Mouse (Mus musculus) C2C12 (cell line): Measurements from ENCODE around the gene Nqo1.

ENCODE experiments used
- CEBPB ChIP-seq: IDR thresholded peaks from one replicate; pipeline ENCODE4 v1.6.1; 2011; ENCODE audit warnings: low read depth, mild to moderate bottlenecking, control low read depth, moderate library complexity
- CTCF ChIP-seq: IDR thresholded peaks from one replicate; pipeline ENCODE4 v1.5.1; 2011; ENCODE audit not compliant: control insufficient read depth, insufficient read depth, insufficient read length
- FOSL1 ChIP-seq: IDR thresholded peaks from one replicate; pipeline ENCODE4 v1.8.0; 2011; ENCODE audit warnings: mild to moderate bottlenecking, low read length; ENCODE audit not compliant: poor library complexity, insufficient read depth, severe bottlenecking
- MAX ChIP-seq: IDR thresholded peaks from one replicate; pipeline ENCODE4 v1.6.1; 2011; ENCODE audit warnings: mild to moderate bottlenecking, control low read depth
- MYOD1 ChIP-seq: IDR thresholded peaks from one replicate; pipeline ENCODE4 v1.6.1; 2011; ENCODE audit warnings: low read depth; ENCODE audit not compliant: control insufficient read depth, insufficient read length
- MYOG ChIP-seq: IDR thresholded peaks from one replicate; pipeline ENCODE4 v1.6.1; 2011; ENCODE audit not compliant: control insufficient read depth, insufficient read length; ENCODE audit errors: extremely low read depth
- USF1 ChIP-seq: IDR thresholded peaks from one replicate; pipeline ENCODE4 v1.6.1; 2011; ENCODE audit warnings: low read depth, mild to moderate bottlenecking, control low read depth, moderate library complexity

DNA sequence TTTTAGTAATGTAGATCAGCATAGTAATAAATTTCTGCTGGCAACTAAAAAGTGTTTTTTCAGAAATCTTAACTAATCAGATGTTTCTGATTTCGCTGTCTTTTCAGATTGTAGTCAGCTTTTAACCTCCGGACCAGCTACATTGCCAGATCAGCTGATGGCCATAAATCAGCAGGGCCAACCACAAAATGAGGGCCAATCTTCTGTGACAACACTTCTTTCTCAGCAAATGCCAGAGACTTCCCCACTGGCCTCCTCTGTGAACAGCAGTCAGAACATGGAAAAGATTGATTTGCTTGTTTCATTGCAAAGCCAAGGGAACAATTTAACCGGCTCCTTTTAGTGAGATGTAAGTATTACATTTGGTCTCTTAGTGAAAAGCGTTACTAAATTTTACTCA lies 32.7 kb downstream of the Nqo1 start:
- TF ChIP-seq CTCF (no peak), MAX (no peak), MYOG (no peak), USF1 (no peak), MYOD1 (no peak), CEBPB (no peak), FOSL1 (no peak)
